Mouse (Mus musculus) mouse embryonic stem cell (cell line): ENCODE results near the gene Atp6v0b.

Experiments used
- in situ Hi-C, 2 experiments: fragments of 300-500 bp; cut with MboI; formaldehyde crosslinking; loops; 1 replicate in 1 of 2; 3 replicates in 1 of 2; pipeline ENCODE4 v1.14.3; 2019 to 2020; ENCODE audit warnings: low sequenced_read_pairs in 2 of 2, low pct_unique_long_range_greater_than_20kb in 1 of 2, mixed read lengths in 1 of 2; ENCODE audit not compliant: unreplicated experiment in 1 of 2

Gene Atp6v0b

DNA sequence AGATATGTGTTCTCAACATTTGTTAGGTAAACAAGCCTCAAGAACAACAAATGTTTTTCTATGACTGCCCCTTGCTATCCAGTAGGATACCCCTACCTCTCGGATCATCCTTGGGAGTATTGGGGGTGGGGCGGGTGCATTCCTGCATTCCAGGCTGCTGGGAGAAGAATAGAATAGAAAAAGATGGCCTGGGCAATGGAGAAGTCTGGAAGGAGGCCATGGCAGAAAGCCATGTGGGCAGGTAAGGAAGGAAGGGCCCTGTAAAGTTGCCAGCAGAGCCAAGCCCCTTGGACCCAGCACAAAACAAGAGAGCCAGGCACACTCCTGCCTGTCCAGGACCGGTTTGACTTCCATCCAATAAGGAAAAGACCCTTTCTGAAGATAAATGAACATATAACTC lies 26.3 kb upstream of the Atp6v0b start:
- in situ Hi-C loops, result no loop called here

DNA sequence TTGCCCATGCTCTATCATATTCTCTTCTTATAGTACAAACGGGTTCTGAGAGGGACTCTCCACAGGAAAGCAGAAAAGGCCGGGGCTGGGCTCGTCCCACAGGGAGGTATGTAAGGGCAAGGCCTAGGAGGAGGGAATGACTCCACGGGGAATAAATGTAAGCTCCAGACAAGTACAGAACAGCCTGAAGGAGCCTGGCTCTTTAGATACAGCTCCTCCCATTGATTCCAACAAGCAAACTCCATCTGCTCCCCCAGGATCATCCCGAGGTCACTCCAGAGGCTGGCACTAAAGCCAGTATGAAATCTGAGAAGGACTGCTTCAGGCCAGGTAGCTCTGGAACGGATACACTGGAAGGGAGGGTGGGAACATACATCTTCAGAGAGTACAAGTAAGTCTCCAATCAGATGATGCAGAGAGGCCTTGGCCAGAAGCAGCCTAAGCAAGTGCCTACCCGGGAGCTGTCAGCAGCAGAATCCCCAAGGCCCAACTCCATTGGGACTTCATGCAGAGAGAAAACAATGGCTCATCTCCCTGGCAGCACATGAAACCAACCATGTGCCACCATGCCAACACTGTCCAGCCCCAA lies 25.6 kb upstream of the Atp6v0b start:
- in situ Hi-C loops, result no loop called here

DNA sequence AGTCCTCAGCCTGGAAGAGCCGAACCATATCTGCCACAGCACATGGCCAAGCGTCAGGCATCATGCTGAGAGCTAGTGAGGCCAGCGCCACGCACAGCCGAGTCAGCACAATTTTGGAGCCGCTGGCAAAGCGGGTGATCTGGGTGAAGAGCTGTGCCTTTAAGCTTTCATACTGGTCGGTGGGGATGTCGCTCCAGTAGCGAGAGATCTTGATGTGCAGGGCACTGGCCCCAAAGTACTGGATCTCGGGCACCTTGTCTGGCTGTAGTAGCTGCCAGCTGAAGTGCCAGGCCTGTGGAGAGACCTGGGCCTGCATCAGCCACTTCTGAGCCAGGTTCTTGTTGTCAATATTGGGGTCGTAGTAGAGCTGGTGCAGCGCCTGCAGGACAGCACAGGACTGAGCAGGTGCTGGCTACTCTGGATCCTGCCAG lies 25.0 kb upstream of the Atp6v0b start:
- in situ Hi-C loops, result no loop called here

DNA sequence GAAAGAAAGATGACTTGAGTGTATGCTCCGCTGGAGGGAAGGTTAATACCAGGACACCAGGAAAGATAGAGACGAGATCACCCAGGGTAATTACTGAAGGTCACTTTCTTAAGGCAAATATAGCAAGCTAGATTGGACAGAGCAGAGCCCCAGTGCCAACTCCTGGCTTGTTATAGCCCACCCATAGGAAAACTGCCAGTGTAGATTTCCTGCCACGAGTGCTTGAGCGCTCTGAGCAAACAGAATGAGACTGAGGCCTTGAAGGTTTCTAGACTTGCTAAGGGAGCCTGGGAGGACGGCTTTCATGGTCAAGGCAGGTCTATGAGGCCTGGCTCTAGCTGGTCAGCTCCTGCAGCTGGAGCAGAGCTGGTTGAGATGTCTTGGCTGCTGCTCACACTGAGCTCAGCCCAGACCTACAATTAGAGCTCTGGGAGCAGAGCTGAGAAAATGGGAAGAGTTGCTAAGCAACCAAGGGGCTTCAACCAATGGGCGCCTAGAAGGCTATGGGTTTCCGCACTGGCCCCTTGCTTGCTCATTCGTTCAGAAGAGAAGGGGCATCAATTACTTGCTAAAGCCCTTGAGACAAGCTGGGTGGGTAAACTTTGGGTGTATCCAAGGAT lies 21.8 kb upstream of the Atp6v0b start:
- in situ Hi-C loops, result no loop called here

DNA sequence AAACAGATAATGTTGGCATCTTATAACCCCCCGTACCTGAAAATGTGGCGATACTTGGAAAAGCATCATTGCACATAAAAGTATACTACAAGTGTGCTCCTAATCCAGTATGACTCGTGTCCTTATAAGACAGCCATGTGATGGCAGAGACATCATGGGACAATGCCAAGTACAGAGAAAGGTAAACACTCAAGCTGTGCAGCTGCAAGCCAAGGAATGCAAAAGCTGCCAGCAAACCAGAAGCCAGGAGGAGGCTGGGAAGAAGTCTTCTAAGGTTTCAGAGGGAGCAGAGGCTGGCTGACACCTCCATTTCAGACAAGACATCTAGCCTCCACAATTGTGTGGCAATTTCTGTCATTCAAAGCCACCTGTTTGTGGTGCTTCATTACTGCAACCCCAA lies 19.1 kb upstream of the Atp6v0b start:
- in situ Hi-C loops, result no loop called here

DNA sequence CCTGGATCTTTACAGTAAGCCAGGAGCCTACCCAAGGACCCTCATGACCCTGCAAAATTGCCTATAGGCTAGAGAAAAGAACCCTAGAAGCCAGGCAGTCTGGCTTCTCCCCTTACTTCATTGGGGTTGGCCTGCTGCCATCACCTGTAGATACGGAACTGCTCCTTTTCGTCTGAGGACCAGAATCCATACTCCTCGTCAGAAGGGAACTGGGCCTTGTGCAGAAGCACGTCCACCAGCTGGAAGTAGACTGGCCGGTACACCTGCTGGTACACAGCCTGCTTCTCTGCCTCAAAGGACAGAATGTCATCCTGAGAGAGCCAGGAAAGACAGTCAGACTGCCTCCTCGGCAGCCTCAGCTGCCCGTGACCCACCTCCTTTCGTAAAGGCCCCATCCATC lies 17.6 kb upstream of the Atp6v0b start:
- in situ Hi-C loops, result no loop called here

DNA sequence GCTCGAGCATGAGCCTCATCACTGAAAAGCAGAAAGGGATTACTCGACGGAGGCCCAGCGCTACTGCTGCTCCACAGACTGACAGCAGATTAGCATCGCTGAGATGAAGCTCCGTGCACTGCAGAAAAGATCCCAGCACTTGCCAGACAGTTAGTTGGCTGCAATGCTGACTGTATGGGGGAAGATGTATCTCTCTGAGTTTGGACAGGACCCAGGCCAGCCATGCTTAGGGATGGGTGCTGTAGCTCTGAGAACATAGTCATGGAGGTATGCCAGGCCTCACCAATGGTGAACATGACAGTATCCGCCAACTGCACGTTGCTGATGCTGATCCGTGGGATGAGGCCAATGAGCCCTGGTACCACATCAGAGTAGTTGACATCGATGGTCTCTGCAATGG lies 17.0 kb upstream of the Atp6v0b start:
- in situ Hi-C loops, result no loop called here

DNA sequence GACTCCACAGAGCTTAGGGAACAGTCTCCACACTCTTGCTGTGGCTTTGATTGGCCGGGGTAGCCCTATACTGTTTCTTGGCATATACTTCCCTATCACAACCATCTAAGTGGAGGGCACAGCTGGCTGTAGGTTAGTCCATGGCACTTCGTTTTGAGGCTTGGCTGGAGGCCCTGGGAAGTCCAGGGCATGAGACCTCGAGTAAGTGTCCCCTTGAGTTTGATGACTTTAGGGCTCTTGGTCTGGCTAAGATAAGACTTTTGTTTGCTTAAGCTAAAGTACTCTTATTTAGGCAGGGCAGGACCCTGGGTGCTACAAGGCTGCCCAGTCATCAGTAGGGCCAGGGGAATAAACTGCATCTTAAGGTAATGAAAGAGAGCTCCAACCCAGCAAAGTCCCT lies 11.0 kb upstream of the Atp6v0b start:
- in situ Hi-C loops, result no loop called here

DNA sequence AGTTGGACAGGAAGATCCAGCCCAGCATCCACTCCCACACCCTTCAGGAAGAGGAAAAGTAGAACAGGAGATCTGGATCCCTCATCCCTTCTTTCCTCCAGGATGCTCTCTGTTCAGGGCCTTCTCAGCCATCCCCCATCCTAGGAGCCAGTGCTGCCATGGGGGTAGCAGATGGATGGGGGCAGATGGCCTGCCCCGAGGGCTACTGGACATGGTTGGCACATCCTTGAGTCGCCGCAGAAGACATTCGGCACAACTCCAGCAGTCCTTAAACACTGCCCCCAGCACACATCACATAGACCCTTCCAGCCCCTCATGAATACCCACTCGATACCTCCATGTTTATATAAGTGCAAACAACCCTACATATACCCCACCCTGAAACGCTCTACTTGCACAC lies 8.9 kb upstream of the Atp6v0b start:
- in situ Hi-C loops, result no loop called here

DNA sequence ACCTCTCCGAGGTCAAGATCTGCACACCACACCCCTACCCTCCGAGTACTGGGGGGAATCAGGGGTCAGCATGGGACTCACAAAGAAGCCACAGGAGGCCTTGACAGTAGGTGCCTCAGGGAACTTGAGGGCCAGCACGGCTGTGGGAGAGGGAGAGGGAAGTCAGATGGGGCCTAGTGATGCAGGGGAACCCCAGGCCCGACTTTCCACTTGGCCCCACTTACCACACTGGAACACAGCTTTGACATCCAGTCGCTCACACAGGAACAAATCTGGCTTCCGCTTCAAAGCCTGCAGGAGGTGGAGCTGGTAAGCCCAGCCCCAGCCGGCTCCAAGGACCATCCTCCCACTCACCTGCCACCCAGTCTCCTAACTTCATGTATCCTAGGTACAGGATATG lies 8.2 kb upstream of the Atp6v0b start:
- in situ Hi-C loops, result no loop called here

DNA sequence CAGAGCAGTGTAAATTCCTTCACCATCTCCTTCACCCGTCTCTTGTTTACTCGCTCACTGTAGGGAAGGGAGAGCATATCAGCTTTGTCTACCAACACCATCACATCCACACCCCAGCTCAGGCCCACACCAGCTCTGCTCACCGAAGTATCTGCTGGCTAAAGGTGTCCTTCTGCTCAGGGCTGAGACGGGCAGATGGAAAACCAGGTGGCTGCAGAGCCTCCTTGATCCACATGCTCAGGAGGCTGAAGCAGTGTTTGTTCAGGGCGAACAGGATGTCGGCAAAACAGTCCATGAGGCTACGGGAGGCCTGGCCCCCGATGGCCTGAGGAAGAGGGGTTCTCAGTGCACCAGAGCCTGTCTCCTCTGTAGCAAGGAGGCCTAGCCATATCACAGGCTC lies 7.5 kb upstream of the Atp6v0b start:
- in situ Hi-C loops, result no loop called here

DNA sequence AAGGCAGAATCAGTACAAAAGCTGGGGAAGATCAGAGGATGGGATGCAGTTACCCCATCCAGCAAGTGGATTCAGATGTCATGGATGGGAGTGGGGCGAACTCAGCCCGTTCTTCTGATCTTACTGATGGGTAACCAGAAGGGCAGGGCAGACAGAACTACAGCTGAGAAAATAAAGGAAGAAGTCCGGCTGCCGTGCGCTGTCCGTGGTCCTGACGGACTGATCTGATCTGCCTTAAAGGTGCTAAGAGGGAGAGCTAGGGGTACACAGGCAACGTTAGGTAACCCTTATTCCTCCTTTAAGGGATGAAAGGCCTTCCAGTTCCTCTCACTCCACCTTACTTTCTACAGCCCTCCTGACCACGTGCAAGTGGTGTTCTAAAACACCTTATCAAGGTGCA lies 6.2 kb upstream of the Atp6v0b start:
- in situ Hi-C loops, result no loop called here

DNA sequence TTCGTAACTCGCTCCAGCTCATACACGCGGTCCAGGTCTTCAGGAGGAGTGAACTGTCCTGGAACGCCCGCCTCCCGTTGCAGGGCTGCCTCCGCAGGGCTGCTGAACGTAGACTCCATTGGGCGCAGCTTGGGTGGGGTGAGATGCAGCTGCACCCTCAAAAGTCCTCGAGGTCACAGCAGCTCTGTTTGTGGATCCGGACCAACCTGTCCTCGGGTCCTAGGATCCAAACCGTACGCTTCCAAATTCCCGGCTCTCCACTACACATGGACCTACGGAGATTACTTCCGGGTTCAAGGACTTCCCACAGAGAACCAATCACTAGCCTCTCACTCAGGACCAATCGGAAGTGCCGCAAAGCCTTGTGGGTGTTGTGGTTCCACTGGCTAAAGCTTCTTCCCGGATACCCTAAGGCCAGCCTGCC lies 4.6 kb upstream of the Atp6v0b start, which contains the start of gene Dph2:
Gene Dph2, minus strand, starts transcription at position 295 of the 424 bp plus-strand sequence.
- in situ Hi-C loops, result no loop called here

DNA sequence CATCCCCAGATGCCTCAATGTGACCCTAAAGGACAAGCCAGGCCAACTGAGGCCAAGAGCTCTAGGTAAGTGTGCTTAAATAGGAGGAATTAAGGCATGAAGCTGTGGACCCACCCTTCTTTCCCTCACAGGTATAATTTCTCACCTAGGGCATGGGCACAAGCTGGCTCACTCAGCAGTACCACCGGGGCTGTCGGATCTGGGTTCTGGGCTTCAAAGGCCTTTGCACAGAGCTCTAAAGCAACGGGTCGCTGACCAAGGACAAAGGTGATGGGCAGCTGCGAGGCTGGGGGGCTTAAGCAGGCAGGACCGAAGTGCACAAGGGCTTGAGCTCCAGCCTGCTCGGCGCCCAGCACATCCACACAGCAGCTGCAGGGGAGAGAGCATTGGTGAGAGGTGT lies 3.6 kb upstream of the Atp6v0b start:
- in situ Hi-C loops, result no loop called here

DNA sequence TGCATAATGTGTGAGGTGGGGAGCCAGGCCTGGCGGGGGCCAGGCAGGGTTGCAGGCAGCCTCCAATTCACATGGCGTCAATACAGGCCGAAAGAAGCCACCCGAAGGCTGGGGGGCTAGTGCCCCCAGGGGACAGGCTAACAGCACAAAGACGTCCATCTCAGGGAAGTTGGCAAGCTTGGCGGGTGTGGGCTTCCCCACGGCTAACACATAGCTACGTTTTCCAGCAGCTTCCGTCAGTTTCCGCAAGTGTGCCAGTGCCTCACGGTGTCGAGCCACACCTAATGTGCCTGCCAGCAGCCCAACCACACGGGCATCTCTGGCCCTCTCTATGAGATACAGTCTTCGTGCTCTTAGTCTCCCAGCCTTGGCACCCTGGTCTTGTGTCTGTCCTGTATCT lies 2.9 kb upstream of the Atp6v0b start:
- in situ Hi-C loops, result no loop called here

DNA sequence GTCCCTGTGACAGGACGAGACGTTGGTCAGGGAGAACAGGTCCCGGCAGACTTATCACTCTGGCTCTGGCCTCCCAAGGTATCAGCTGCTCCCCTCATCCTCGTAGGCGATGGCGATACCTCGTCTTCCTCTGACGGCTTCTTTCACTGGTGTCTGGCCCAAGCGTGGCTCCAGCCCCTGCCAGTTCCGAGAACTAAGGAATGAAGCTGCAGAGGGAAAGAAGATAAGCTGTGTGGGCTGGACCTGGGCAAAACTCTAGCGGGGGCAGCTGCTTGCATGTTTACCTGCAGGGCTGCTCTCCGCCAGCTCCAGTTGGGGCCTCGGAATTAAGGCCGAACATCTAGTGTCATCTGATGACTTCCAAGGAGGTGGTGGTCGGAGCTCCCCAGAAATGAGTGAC lies 2.3 kb upstream of the Atp6v0b start:
- in situ Hi-C loops, result no loop called here

DNA sequence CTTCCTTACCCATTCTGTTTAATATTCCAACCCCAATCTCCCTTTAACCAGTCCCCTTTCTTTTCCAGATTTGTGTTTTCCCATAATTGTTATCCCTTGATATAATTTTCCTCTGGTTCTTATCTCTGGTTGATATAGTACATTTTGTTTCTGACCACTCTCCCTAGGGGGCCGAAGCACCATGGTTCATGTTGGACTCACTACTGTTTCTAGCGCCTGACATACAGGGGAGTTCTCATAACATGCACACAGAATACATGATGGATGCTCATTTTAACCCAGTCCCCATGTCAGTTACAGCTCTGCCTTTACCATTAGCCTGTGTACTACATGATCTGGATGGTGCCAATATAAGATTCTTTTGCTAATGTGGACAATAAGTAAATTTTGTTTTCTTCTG lies 787 bp upstream of the Atp6v0b start:
- in situ Hi-C loops, result no loop called here

DNA sequence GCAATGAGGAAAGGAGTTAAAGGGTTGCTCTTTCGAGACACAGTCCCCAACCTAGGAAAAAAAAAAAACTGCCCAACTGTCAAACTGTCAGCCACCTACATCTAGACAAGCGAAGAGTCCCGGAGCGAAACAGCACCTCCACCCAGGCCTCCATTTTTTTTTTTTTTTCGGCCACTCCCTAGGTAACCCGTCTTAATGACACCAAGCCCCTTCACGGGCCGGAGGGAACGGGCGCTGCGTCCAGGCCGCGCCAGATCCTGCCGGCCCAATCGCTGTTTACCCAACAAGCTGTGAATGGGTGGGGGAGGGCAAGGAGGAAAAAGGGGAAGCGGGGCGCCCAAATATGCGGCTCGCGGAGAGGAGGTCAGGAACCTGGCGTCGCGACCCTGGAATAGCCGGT lies 489 bp downstream of the Atp6v0b start:
- in situ Hi-C loops, result no loop called here

DNA sequence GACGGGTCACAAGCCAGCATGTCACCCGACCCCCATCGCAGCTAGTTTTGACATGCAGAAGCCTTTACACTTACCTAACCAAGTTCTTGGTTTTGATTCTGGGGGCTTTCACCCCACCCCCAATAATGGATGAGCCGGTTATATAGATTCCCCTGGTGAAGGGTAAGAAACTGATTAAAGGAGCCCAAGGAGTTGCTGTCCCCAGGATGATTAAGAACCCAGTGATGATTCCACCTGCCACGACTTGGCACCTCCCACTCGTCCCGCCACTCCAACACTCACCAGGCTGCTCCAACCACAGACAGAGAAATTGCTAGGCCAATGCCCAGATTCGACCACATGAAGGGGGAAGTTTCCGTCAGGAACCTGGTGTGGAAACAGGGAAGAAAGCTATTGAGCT lies 1.1 kb downstream of the Atp6v0b start:
- in situ Hi-C loops, result no loop called here

DNA sequence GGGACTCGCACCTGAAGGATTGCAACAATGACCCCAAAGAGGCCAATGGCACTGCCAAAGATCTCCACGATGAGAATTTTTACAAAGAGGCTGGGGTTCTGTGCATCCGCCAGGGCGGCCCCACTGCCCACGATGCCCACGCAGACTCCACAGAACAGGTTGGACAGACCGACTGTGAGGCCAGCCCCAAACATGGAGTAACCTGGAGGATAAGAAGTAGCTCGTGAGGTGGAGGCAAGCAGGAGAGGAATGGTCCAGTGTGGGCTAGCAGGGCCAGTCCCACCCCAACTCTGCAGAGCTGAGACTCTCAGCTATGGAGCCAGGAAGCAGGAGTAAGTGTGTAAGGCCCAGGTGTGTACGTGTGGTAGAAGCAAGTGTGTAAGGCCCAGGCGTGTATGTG lies 2.0 kb downstream of the Atp6v0b start:
- in situ Hi-C loops, result no loop called here

DNA sequence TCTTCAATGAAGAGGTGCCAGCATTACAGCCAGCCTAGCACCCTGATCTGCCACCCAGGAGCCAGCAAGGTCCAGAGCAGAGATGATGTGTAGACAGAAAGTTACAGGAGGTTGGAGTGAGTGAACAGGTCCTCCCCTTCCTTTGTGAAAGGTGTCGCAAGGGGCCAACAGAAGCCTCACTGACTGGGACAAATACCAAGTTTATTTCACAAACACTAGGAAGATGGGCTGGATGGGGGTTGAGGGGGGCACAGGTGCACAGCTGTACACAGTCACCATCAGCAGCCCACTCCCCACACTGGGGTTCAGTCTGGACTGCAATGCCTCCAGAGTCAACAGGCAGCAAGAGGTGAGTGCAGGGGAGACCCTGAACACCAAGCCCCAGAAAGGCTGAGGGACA lies 3.0 kb downstream of the Atp6v0b start:
- in situ Hi-C loops, result no loop called here
